Mouse (Mus musculus) mouse embryonic stem cell (cell line): ENCODE results near the gene Ccl20.

Experiments used
- in situ Hi-C, 2 experiments: fragments of 300-500 bp; cut with MboI; formaldehyde crosslinking; loops; 1 replicate in 1 of 2; 3 replicates in 1 of 2; pipeline ENCODE4 v1.14.3; 2019 to 2020; ENCODE audit warnings: low sequenced_read_pairs in 2 of 2, low pct_unique_long_range_greater_than_20kb in 1 of 2, mixed read lengths in 1 of 2; ENCODE audit not compliant: unreplicated experiment in 1 of 2

Gene Ccl20

DNA sequence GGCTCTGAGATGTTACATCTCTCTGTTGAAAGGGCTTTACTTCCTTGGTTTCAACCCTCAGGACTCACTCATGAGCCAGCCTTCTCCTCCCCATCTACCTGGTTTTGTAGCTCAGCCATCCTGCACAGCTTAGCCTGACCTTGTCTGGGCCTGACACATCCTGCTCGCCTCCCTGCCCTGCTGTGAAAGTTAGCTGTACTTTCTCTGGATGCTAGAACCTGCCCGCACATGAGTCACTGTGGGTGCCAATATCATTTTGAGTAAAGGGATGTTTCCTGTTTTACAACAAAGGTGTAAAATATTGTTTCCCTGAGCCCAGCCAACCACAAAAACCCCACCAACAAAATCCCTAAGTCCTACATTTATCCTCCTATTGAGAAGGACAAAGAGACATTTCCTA, 6.6 kb downstream of the Ccl20 start:
- in situ Hi-C loops, result no loop called here

- in situ Hi-C loops, result no loop called here
These were observed 19.3 kb downstream of the Ccl20 start for GRCm38 (mm10) chr1:83135829-83136228.

- in situ Hi-C loops, result no loop called here
These were observed 21.3 kb downstream of the Ccl20 start for GRCm38 (mm10) chr1:83137847-83138246.

DNA sequence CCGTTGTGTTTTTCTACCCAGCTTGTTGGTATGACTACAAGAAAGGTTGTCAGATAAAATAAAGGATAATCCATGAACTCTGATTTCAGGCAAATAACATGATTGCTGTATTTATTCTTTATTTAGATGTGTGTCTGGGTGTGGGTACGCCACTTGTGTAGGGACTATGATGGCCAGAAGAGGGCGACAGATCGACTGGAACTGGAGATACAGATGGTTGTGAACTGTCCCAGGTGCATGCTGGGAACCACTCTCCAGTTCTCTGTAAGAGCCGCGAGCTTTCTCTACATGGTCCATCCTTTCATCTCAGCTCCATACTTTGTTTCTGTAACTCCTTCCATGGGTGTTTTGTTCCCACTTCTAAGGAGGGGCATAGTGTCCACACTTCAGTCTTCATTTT, 22.2 kb downstream of the Ccl20 start:
- in situ Hi-C loops, result no loop called here

GRCm38 (mm10) chr1:83141510-83141909, 24.9 kb downstream of the Ccl20 start:
- in situ Hi-C loops, result no loop called here

GRCm38 (mm10) chr1:83142055-83142454, 25.5 kb downstream of the Ccl20 start:
- in situ Hi-C loops, result no loop called here

DNA sequence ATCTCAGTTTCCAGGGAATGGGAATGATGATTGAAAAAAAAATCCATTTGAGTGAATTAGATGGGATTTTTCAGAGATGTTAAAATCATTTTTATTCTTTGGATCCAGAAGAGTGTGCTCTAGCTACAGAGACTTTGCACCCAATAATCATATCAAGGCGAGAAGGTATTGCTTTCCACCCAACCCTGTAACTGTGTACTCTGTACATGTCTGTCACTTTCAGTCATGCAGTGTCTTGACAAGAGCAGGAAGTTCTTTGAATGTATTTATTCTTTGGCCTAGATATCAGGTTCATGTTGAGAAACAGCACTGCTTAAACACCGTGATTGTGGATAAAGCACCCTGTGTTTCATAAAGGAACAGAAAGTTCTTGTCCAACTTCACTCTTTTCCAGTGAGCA, 30.0 kb downstream of the Ccl20 start:
- in situ Hi-C loops, result no loop called here

DNA sequence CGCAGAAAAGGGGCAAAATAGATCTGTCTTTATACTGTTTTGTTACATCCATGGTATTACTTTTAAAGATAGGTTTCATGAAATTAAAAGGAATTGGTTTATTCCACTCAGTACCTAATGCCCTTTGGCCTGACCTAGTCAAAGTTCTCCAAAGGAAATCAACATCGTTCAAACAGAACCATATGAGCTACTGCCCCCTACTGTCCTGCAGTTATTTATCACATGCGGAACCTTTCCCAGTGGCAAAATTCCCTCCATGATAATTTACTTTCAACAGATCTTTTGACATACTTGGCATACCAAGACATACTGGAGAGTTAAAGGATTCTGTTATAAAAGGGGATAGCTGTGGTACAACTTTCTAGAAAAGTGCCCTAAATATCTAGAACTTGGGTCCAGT, 33.7 kb downstream of the Ccl20 start:
- in situ Hi-C loops, result no loop called here

GRCm38 (mm10) chr1:83152961-83153360, 36.4 kb downstream of the Ccl20 start:
- in situ Hi-C loops, result no loop called here

GRCm38 (mm10) chr1:83156876-83157275, 40.3 kb downstream of the Ccl20 start:
- in situ Hi-C loops, result no loop called here

GRCm38 (mm10) chr1:83159603-83160002, 43.0 kb downstream of the Ccl20 start, which contains the start of gene Daw1:
Gene Daw1 (plus strand): TSS chr1:83159752.
- in situ Hi-C loops, result no loop called here

- in situ Hi-C loops, result no loop called here
These were observed 45.1 kb downstream of the Ccl20 start for GRCm38 (mm10) chr1:83161658-83162057.

DNA sequence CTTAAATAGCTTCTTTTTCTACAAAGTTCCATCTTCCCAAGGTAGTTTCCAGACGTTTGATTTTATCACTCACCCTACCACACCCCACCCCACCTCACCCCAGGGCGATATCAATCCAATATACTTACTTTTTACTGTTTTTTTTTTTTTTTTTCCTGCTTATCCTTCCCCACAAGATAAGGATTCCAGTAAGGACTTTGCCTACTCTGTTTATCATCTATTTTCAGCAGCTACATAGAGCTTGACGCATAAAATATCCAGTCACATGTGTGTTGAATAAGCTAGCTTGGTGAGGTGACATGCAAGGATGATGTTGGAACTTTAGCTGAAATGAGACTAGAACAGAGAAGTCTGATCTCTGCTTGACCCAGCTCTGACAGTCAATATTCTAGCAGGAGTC, 47.5 kb downstream of the Ccl20 start:
- in situ Hi-C loops, result no loop called here
